Mouse (Mus musculus) CH12.LX (cell line): ENCODE measurements around the gene Adprh. TPM values are rescaled to one million over a fixed set of nuclear protein-coding genes. Genes with fewer than 3 reads are reported as not detected.
A peak's percentile ranks its signal among the peaks of the same experiment; 100 is the strongest.

Source experiments
- DNase-seq: peaks from one replicate; pipeline ENCODE4 v3.0.0-alpha.2; 2013; ENCODE audit errors: extremely low read depth
- H3K27ac ChIP-seq: 2 replicates; pipeline ENCODE4 v1.5.1; 2012; ENCODE audit warnings: low read depth, mild to moderate bottlenecking, control low read depth, moderate library complexity; ENCODE audit not compliant: insufficient read depth
- H3K27me3 ChIP-seq: replicated peaks from 2 replicates; pipeline ENCODE3; 2012; ENCODE audit warnings: inconsistent platforms
- H3K36me3 ChIP-seq, 2 experiments: replicated peaks in 1 of 2; 2 replicates each; pipeline versions ENCODE3 to v1.6.1; 2012; ENCODE audit warnings: inconsistent platforms in 1 of 2, low read length in 1 of 2, mild to moderate bottlenecking in 1 of 2, mixed read lengths in 1 of 2, moderate library complexity in 1 of 2; ENCODE audit not compliant: control insufficient read depth in 1 of 2, insufficient read depth in 1 of 2
- H3K4me1 ChIP-seq, 2 experiments: 2 replicates each; pipeline ENCODE4 v1.6.1; 2012; ENCODE audit warnings: inconsistent platforms in 1 of 2, moderate library complexity in 1 of 2; ENCODE audit not compliant: insufficient read depth in 2 of 2, control insufficient read depth in 1 of 2
- H3K4me2 ChIP-seq: 2 replicates; pipeline ENCODE4 v1.6.1; 2012; ENCODE audit warnings: low read depth, mild to moderate bottlenecking, control low read depth; ENCODE audit not compliant: poor library complexity, insufficient read depth, severe bottlenecking
- H3K4me3 ChIP-seq, 3 experiments: fragments of 150-350 bp in 1 of 3; sonication (generic) in 1 of 3; replicated peaks in 1 of 3; 2 replicates each; pipeline versions ENCODE3 to v1.5.1; 2011 to 2012; ENCODE audit warnings: low read depth in 2 of 3, low read length in 2 of 3, mild to moderate bottlenecking in 2 of 3, moderate library complexity in 2 of 3, control low read depth in 1 of 3, improper control_type of control experiment in 1 of 3, inconsistent platforms in 1 of 3, mixed read lengths in 1 of 3; ENCODE audit not compliant: poor library complexity in 1 of 3
- H3K79me2 ChIP-seq: replicated peaks from 2 replicates; pipeline ENCODE4 v1.6.1; 2012; ENCODE audit warnings: mild to moderate bottlenecking, moderate library complexity; ENCODE audit not compliant: control insufficient read depth, poor library complexity, insufficient read depth, severe bottlenecking; ENCODE audit errors: extremely low read depth
- H3K9ac ChIP-seq: 2 replicates; pipeline ENCODE4 v1.6.1; 2012; ENCODE audit warnings: low read depth, mild to moderate bottlenecking, control low read depth, moderate library complexity; ENCODE audit not compliant: insufficient read depth
- H3K9me3 ChIP-seq: replicated peaks from 2 replicates; pipeline ENCODE3; 2012; ENCODE audit warnings: low read length, inconsistent platforms, mixed read lengths
- BHLHE40 ChIP-seq: IDR thresholded peaks from 2 replicates; pipeline ENCODE4 v1.6.1; 2011; ENCODE audit warnings: mild to moderate bottlenecking, low read depth, low read length, improper control_type of control experiment
- CHD1 ChIP-seq: IDR thresholded peaks from 2 replicates; pipeline ENCODE4 v1.6.1; 2012; ENCODE audit warnings: low read depth, low read length, improper control_type of control experiment, inconsistent platforms
- CTCF ChIP-seq, 2 experiments: IDR thresholded peaks in 1 of 2; conservative IDR thresholded peaks in 1 of 2; 2 replicates each; pipeline ENCODE4 v1.5.1; 2011 to 2012; ENCODE audit warnings: low read depth in 2 of 2, low read length in 2 of 2, improper control_type of control experiment in 1 of 2, inconsistent platforms in 1 of 2, mild to moderate bottlenecking in 1 of 2, moderate library complexity in 1 of 2
- E2F4 ChIP-seq: IDR thresholded peaks from 2 replicates; pipeline ENCODE4 v1.6.1; 2011; ENCODE audit warnings: low read depth, low read length, improper control_type of control experiment; ENCODE audit not compliant: insufficient replicate concordance
- ELF1 ChIP-seq: IDR thresholded peaks from 2 replicates; pipeline ENCODE4 v1.6.1; 2014; ENCODE audit warnings: low read depth, mild to moderate bottlenecking, inconsistent platforms, low read length, improper control_type of control experiment
- EP300 ChIP-seq: IDR thresholded peaks from 2 replicates; pipeline ENCODE4 v1.6.1; 2011; ENCODE audit warnings: low read length, improper control_type of control experiment
- ETS1 ChIP-seq: conservative IDR thresholded peaks from 2 replicates; pipeline ENCODE4 v1.6.1; 2012; ENCODE audit warnings: low read depth, mild to moderate bottlenecking, inconsistent platforms, low read length, improper control_type of control experiment, moderate library complexity
- GABPA ChIP-seq: IDR thresholded peaks from 2 replicates; pipeline ENCODE4 v1.6.1; 2012; ENCODE audit warnings: low read depth, low read length, improper control_type of control experiment, inconsistent platforms; ENCODE audit not compliant: insufficient replicate concordance
- HCFC1 ChIP-seq: IDR thresholded peaks from 2 replicates; pipeline ENCODE4 v1.6.1; 2012; ENCODE audit warnings: low read depth, mild to moderate bottlenecking, inconsistent platforms, low read length, improper control_type of control experiment
- IRF4 ChIP-seq: IDR thresholded peaks from 2 replicates; pipeline ENCODE4 v1.6.1; 2014; ENCODE audit warnings: low read depth, mild to moderate bottlenecking, inconsistent platforms, low read length, improper control_type of control experiment
- JUN ChIP-seq: IDR thresholded peaks from 2 replicates; pipeline ENCODE4 v1.6.1; 2011; ENCODE audit warnings: low read depth, mild to moderate bottlenecking, low read length, improper control_type of control experiment, moderate library complexity; ENCODE audit not compliant: insufficient read depth
- KAT2A ChIP-seq: IDR thresholded peaks from 2 replicates; pipeline ENCODE4 v1.6.1; 2012; ENCODE audit warnings: low read length, improper control_type of control experiment, inconsistent platforms; ENCODE audit not compliant: insufficient replicate concordance
- MAX ChIP-seq: IDR thresholded peaks from 2 replicates; pipeline ENCODE4 v1.6.1; 2011; ENCODE audit warnings: low read length, improper control_type of control experiment
- MAZ ChIP-seq: IDR thresholded peaks from 2 replicates; pipeline ENCODE4 v1.6.1; 2012; ENCODE audit warnings: low read depth, mild to moderate bottlenecking, inconsistent platforms, low read length, improper control_type of control experiment, moderate library complexity
- MEF2A ChIP-seq: IDR thresholded peaks from 2 replicates; pipeline ENCODE4 v1.6.1; 2014; ENCODE audit warnings: low read depth, mild to moderate bottlenecking, inconsistent platforms, low read length, improper control_type of control experiment, borderline replicate concordance
- MXI1 ChIP-seq: IDR thresholded peaks from 2 replicates; pipeline ENCODE4 v1.6.1; 2011; ENCODE audit warnings: mild to moderate bottlenecking, low read depth, low read length, improper control_type of control experiment
- MYC ChIP-seq: IDR thresholded peaks from 2 replicates; pipeline ENCODE4 v1.6.1; 2011; ENCODE audit warnings: low read depth, mild to moderate bottlenecking, improper control_type of control experiment, low read length
- NELFE ChIP-seq: IDR thresholded peaks from 2 replicates; pipeline ENCODE4 v1.6.1; 2011; ENCODE audit warnings: low read depth, low read length, improper control_type of control experiment
- NRF1 ChIP-seq: IDR thresholded peaks from 2 replicates; pipeline ENCODE4 v1.6.1; 2014; ENCODE audit warnings: low read depth, mild to moderate bottlenecking, inconsistent platforms, low read length, improper control_type of control experiment, moderate library complexity
- PAX5 ChIP-seq: IDR thresholded peaks from 2 replicates; pipeline ENCODE4 v1.6.1; 2012; ENCODE audit warnings: low read length, inconsistent platforms, mixed read lengths
- POLR2A ChIP-seq: IDR thresholded peaks from 2 replicates; pipeline ENCODE4 v1.6.1; 2011; ENCODE audit warnings: low read depth, mild to moderate bottlenecking, improper control_type of control experiment, low read length
- POLR2AphosphoS2 ChIP-seq: IDR thresholded peaks from 2 replicates; pipeline ENCODE4 v1.6.1; 2011; ENCODE audit warnings: low read depth, low read length, improper control_type of control experiment
- RAD21 ChIP-seq: IDR thresholded peaks from 2 replicates; pipeline ENCODE4 v1.6.1; 2011; ENCODE audit warnings: low read depth, mild to moderate bottlenecking, low read length, improper control_type of control experiment, moderate library complexity
- SIN3A ChIP-seq: IDR thresholded peaks from 2 replicates; pipeline ENCODE4 v1.6.1; 2012; ENCODE audit warnings: low read length, improper control_type of control experiment, inconsistent platforms
- SMC3 ChIP-seq: IDR thresholded peaks from 2 replicates; pipeline ENCODE4 v1.6.1; 2011; ENCODE audit warnings: low read depth, low read length, improper control_type of control experiment
- TBP ChIP-seq: conservative IDR thresholded peaks from 2 replicates; pipeline ENCODE4 v1.6.1; 2011; ENCODE audit warnings: low read depth, low read length, improper control_type of control experiment
- TCF12 ChIP-seq: IDR thresholded peaks from 2 replicates; pipeline ENCODE4 v1.6.1; 2014; ENCODE audit warnings: low read depth, mild to moderate bottlenecking, inconsistent platforms, low read length, improper control_type of control experiment
- UBTF ChIP-seq: IDR thresholded peaks from 2 replicates; pipeline ENCODE4 v1.6.1; 2012; ENCODE audit warnings: low read depth, mild to moderate bottlenecking, inconsistent platforms, low read length, improper control_type of control experiment, moderate library complexity
- USF1 ChIP-seq: IDR thresholded peaks from 2 replicates; pipeline ENCODE4 v1.6.1; 2014; ENCODE audit warnings: low read depth, mild to moderate bottlenecking, inconsistent platforms, low read length, improper control_type of control experiment
- USF2 ChIP-seq: conservative IDR thresholded peaks from 2 replicates; pipeline ENCODE4 v1.6.1; 2011; ENCODE audit warnings: low read depth, low read length, improper control_type of control experiment
- ZC3H11A ChIP-seq: IDR thresholded peaks from 2 replicates; pipeline ENCODE4 v1.6.1; 2012; ENCODE audit warnings: low read depth, mild to moderate bottlenecking, inconsistent platforms, low read length, improper control_type of control experiment
- ZKSCAN1 ChIP-seq: IDR thresholded peaks from 2 replicates; pipeline ENCODE4 v1.6.1; 2012; ENCODE audit warnings: low read depth, inconsistent platforms, low read length, improper control_type of control experiment, borderline replicate concordance
- ZNF384 ChIP-seq: IDR thresholded peaks from 2 replicates; pipeline ENCODE4 v1.6.1; 2012; ENCODE audit warnings: low read depth, low read length, improper control_type of control experiment, inconsistent platforms
- dilution Hi-C: fragments of 300-500 bp; cut with MboI; formaldehyde crosslinking; loops from 2 replicates; pipeline ENCODE4 v1.14.3; 2020; ENCODE audit warnings: low sequenced_read_pairs; ENCODE audit not compliant: extremely low pct_unique_long_range_greater_than_20kb, extremely low pct_ligation_motif_present
- in situ Hi-C: fragments of 300-500 bp; cut with MboI; formaldehyde crosslinking; loops from 3 replicates; pipeline ENCODE4 v1.14.3; 2019; ENCODE audit warnings: low sequenced_read_pairs, low pct_ligation_motif_present, low pct_unique_long_range_greater_than_20kb, mixed read lengths
- polyA plus RNA-seq: library from polyadenylated mRNA; unstranded; fragments of >175 nt; gene quantifications from 2 replicates; pipeline ENCODE4 v1.2.1, GENCODE M21; 2012; ENCODE audit warnings: low read depth; ENCODE audit not compliant: insufficient read length
- total RNA-seq, 2 experiments: library from RNA; depleted of rRNA; stranded (reverse); fragments of 300-350 nt in 1 of 2; fragments of >200 nt in 1 of 2; gene quantifications; 2 replicates each; pipeline ENCODE4 v1.2.3; 2012 to 2014

The Adprh gene
- total and polyA plus RNA-seq, 3 experiments, result 45.3 to 82.9 (median 67.7) TPM

DNA sequence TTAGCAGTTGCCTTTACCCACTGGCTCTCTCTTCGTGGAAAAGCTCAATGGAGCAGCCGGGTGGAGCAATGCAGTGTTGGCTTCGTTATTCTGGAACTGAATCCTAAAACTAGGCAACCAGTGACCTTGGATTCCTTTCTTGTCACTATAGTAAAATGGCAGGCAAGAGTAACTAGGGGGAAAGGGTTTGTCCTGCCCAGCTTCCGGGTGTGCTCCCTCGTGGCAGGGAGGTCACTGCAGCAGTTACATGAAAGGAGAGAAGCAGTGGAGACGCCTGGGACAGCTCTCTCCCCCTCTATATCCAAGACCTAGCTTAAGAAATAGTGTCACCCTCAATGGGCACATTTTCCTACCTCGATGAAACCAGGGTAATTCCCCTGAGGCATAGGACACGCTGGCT is 16.9 kb upstream of the Adprh start (continued):
- peak; percentile 21; the same call in 1 of the 2 replicates for TF ChIP-seq BHLHE40
- TF ChIP-seq ELF1, result peak; percentile 64
- TF ChIP-seq MXI1, result peak; percentile 63; the same call in 1 of the 2 replicates
- no peak for TF ChIP-seq ZC3H11A
- TF ChIP-seq MYC, result no peak

DNA sequence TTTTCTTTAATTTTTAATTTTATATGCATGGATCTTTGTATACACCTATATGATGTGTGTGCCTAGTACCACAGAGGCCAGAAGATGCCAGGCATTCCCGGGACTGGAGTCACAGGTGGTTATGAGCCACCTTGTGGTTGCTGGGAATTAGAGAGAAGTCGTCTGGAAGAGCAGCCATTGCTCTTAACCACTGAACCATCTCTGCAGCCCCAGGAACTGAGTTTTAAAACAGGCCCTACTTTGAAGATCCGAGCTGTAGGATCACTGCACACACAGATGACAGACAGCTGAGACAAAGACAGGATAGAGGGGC is 16.2 kb upstream of the Adprh start:
- Histone ChIP-seq H3K4me3 (no peak overlapping the region), H3K27ac (peak overlapping the region; percentile 8; the same call in 1 of the 2 replicates)

DNA sequence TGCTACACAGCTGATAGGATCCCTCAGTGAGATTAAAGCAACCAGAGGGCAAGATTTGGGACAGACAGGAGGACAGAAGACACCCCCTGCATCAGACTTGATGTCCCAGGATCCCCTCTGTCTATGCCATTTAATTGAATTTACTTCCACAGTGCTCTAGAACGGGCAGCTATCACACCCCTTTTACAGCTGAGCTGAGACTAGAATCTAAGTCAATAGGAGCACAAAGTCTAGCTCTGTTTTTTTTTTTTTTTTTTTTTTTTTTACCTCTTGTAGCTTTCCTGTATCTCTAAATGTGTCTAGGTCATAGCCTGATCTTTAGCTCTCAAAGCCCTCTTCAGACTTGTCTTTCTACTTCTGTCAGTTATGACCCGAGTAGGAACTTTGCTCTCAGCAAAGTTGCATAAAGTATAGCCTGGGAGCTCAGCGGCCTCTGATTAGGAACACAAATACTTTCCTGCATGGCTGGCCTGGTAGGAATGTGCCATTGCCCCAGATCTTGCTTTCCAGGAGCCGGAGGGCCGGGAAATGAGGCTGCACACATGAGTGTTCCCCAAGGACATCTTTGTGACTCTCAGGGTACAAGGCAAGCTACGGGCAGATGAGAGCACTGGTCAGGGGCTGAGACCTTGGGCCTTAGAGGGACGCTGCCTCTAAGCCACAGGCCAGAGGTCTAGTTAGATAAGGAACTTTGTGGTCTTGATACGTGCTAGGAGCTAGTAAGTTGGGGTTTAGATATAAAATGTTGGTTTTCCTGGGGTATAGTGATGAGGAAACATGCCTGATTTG is 15.6 kb upstream of the Adprh start:
- dilution Hi-C loops (no loop called here), in situ Hi-C loops (no loop called here)

More for the DNA sequence above, 16.2 kb upstream of the Adprh start:
- TF ChIP-seq ZNF384 (no peak), SMC3 (peak; percentile 44), PAX5 (no peak), TBP (no peak), KAT2A (no peak), MAX (no peak), USF2 (no peak), JUN (no peak), HCFC1 (no peak), MEF2A (no peak), UBTF (no peak), IRF4 (no peak), GABPA (no peak), MAZ (no peak), RAD21 (peak; percentile 25), E2F4 (no peak), POLR2A (no peak), CTCF (conservative IDR thresholded peaks at IDR 0.05 in 1 of 2, IDR thresholded peaks at IDR 0.05 in 1 of 2; ENCODE audit: low read depth in 2 of 2, low read length in 2 of 2) (peak in 1 of 2 experiments; percentile 44; a peak in 1 of 4 replicates), USF1 (no peak), NELFE (no peak), ETS1 (no peak), BHLHE40 (no peak), ELF1 (no peak), ZKSCAN1 (no peak)
- Histone ChIP-seq H3K79me2 (peaks cover 100% of the 10 kb centered on the region), H3K36me3 (peaks cover 66 to 92% of the 10 kb centered on the region in 2 experiments), H3K9me3 (no peaks in the 10 kb centered on the region), H3K4me2 (peak overlapping the region; percentile 52), H3K9ac (peak overlapping the region; percentile 11; the same call in 1 of the 2 replicates), H3K27me3 (no peaks in the 10 kb centered on the region), H3K4me1 (peaks cover 29 to 95% of the 10 kb centered on the region in 2 experiments)
- in situ Hi-C loops (no loop called here), dilution Hi-C loops (no loop called here)
- DNase-seq, result no peak

More for the DNA sequence above, 15.6 kb upstream of the Adprh start:
- TF ChIP-seq UBTF, result no peak
- TF ChIP-seq MAZ, result no peak
- no peak for TF ChIP-seq ZKSCAN1
- TF ChIP-seq TCF12, result no peak
- TF ChIP-seq POLR2A, result 0 out of 2 replicates have a peak, but pooled peaks have one; percentile 27
- TF ChIP-seq CHD1, result peak; percentile 59; the same call in 1 of the 2 replicates
- TF ChIP-seq MXI1, result peak; percentile 63
- no peak for TF ChIP-seq USF2
- 0 out of 2 replicates have a peak, but pooled peaks have one; percentile 21 for TF ChIP-seq EP300
- no peak for TF ChIP-seq CTCF (conservative IDR thresholded peaks at IDR 0.05 in 1 of 2, IDR thresholded peaks at IDR 0.05 in 1 of 2; ENCODE audit: low read depth in 2 of 2, low read length in 2 of 2)
- TF ChIP-seq SIN3A, result peak; percentile 71
- TF ChIP-seq POLR2AphosphoS2, result no peak
- peak; percentile 83 for TF ChIP-seq ZNF384
- no peak for TF ChIP-seq NELFE
- TF ChIP-seq SMC3, result no peak
- TF ChIP-seq NRF1, result no peak
- no peak for TF ChIP-seq MEF2A
- TF ChIP-seq, all 38 proteins: peak for 6
- Histone ChIP-seq H3K4me2 (peak overlapping the region; percentile 52), H3K36me3 (peaks cover 63 to 91% of the 10 kb centered on the region in 2 experiments), H3K4me1 (peaks cover 29 to 95% of the 10 kb centered on the region in 2 experiments), H3K27ac (peak overlapping the region; percentile 26; the same call in 1 of the 2 replicates), H3K9ac (peak overlapping the region; percentile 11), H3K9me3 (no peaks in the 10 kb centered on the region), H3K4me3 (peak overlapping the region in 1 of 3 experiments; percentile 9), H3K79me2 (peaks cover 100% of the 10 kb centered on the region), H3K27me3 (no peaks in the 10 kb centered on the region)
- no peak for DNase-seq
